ENCODE assay signal across 8 mouse cellular contexts in genomic region chr6:134926803-134927594, GRCm38 (mm10). TPM values are rescaled to one million over a fixed set of nuclear protein-coding genes. Genes with fewer than 3 reads are reported as not detected.
DNase-seq lines count a peak whose midpoint lies in the region; ATAC-seq and TF ChIP-seq lines count a peak whose summit lies in the region.

No protein-coding gene starts in this region.

- WGBS in embryonic facial prominence, embryonic 14.5 days: under 1% methylated on average over 61 of the region's 63 CpGs
- WGBS in heart, embryonic 14.5 days: under 1% methylated on average over 63 of the region's 63 CpGs
- WGBS in lung, embryonic 15.5 days: under 1% methylated on average over 63 of the region's 63 CpGs
- WGBS in neural tube, embryonic 15.5 days: under 1% methylated on average over 63 of the region's 63 CpGs

- TF ChIP-seq POLR2A in ES-Bruce4 (IDR thresholded peaks at IDR 0.05; ENCODE audit: insufficient read depth, low read length): no peak

- no peaks in the 10 kb centered on the region for H3K27me3 ChIP-seq in ES-Bruce4 (ENCODE audit: control insufficient read depth, insufficient read depth, low read length, poor library complexity, severe bottlenecking)
- no peaks in the 10 kb centered on the region for H3K27me3 ChIP-seq in embryonic facial prominence, embryonic 14.5 days (replicated peaks; ENCODE audit: control insufficient read depth, insufficient read depth, low read length)
- H3K27me3 ChIP-seq in heart, embryonic 14.5 days (ENCODE audit: control insufficient read depth, insufficient read depth, low read length): no peaks in the 10 kb centered on the region
- H3K27me3 ChIP-seq in lung, embryonic 15.5 days: no peaks in the 10 kb centered on the region
- H3K27me3 ChIP-seq in neural tube, embryonic 15.5 days (replicated peaks): no peaks in the 10 kb centered on the region

- no peak for TF ChIP-seq CTCF in ES-Bruce4 (IDR thresholded peaks at IDR 0.05; ENCODE audit: low read depth, low read length)

- H3K27ac ChIP-seq in ES-Bruce4 (ENCODE audit: insufficient read depth, low read length): peak overlapping the region; percentile 88
- peak overlapping the region; percentile 99 for H3K27ac ChIP-seq in embryonic facial prominence, embryonic 14.5 days (replicated peaks; ENCODE audit: low read depth, low read length)
- peak overlapping the region; percentile 99 to 100 for H3K27ac ChIP-seq in heart, embryonic 14.5 days (replicated peaks in 1 of 2; ENCODE audit: control insufficient read depth in 1 of 2, insufficient read depth in 1 of 2, low read depth in 2 of 2, low read length in 2 of 2)
- peak overlapping the region; percentile 99 for H3K27ac ChIP-seq in lung, embryonic 15.5 days
- peak overlapping the region; percentile 89 for H3K27ac ChIP-seq in neural tube, embryonic 15.5 days (replicated peaks)

- H3K4me2 ChIP-seq in embryonic facial prominence, embryonic 14.5 days (ENCODE audit: low read depth, low read length): peak overlapping the region; percentile 94
- H3K4me2 ChIP-seq in heart, embryonic 14.5 days (ENCODE audit: low read length): peak overlapping the region; percentile 81
- peak overlapping the region; percentile 65 for H3K4me2 ChIP-seq in lung, embryonic 15.5 days
- H3K4me2 ChIP-seq in neural tube, embryonic 15.5 days: peak overlapping the region; percentile 91

- H3K9me3 ChIP-seq in ES-Bruce4 (replicated peaks; ENCODE audit: control insufficient read depth, insufficient read depth, low read length, poor library complexity, severe bottlenecking): no peaks in the 10 kb centered on the region
- H3K9me3 ChIP-seq in embryonic facial prominence, embryonic 14.5 days (ENCODE audit: control insufficient read depth, low read length): no peaks in the 10 kb centered on the region
- H3K9me3 ChIP-seq in heart, embryonic 14.5 days (ENCODE audit: control insufficient read depth, low read length): no peaks in the 10 kb centered on the region
- H3K9me3 ChIP-seq in lung, embryonic 15.5 days: no peaks in the 10 kb centered on the region
- H3K9me3 ChIP-seq in neural tube, embryonic 15.5 days (replicated peaks): no peaks in the 10 kb centered on the region

- peaks cover 11% of the 10 kb centered on the region; the same call in 1 of the 2 replicates for H3K36me3 ChIP-seq in ES-Bruce4 (ENCODE audit: control insufficient read depth, insufficient read depth, low read length, poor library complexity, severe bottlenecking)
- H3K36me3 ChIP-seq in embryonic facial prominence, embryonic 14.5 days (ENCODE audit: control insufficient read depth, insufficient read depth, low read length): peaks cover 5% of the 10 kb centered on the region; the same call in 1 of the 2 replicates
- peaks cover 18% of the 10 kb centered on the region for H3K36me3 ChIP-seq in heart, embryonic 14.5 days (ENCODE audit: control insufficient read depth, insufficient read depth, low read length)
- H3K36me3 ChIP-seq in lung, embryonic 15.5 days: no peaks in the 10 kb centered on the region
- no peaks in the 10 kb centered on the region for H3K36me3 ChIP-seq in neural tube, embryonic 15.5 days

- no peaks in the 10 kb centered on the region for H3K4me1 ChIP-seq in ES-Bruce4 (ENCODE audit: control insufficient read depth, insufficient read depth, low read length)
- H3K4me1 ChIP-seq in embryonic facial prominence, embryonic 14.5 days (ENCODE audit: control insufficient read depth, insufficient read depth, low read length): peaks cover 22% of the 10 kb centered on the region
- peaks cover 7 to 32% of the 10 kb centered on the region in 2 experiments for H3K4me1 ChIP-seq in heart, embryonic 14.5 days (ENCODE audit: control insufficient read depth in 2 of 2, insufficient read depth in 2 of 2, low read length in 2 of 2)
- peaks cover 49% of the 10 kb centered on the region for H3K4me1 ChIP-seq in lung, embryonic 15.5 days
- peaks cover 42% of the 10 kb centered on the region for H3K4me1 ChIP-seq in neural tube, embryonic 15.5 days

- H3K4me3 ChIP-seq in ES-Bruce4 (ENCODE audit: low read depth, low read length): peak overlapping the region; percentile 63
- peak overlapping the region; percentile 61 for H3K4me3 ChIP-seq in embryonic facial prominence, embryonic 14.5 days (ENCODE audit: low read depth, low read length)
- H3K4me3 ChIP-seq in heart, embryonic 14.5 days (ENCODE audit: control insufficient read depth in 1 of 2, insufficient read depth in 1 of 2, low read depth in 1 of 2, low read length in 2 of 2): peak overlapping the region; percentile 68
- peak overlapping the region; percentile 50 for H3K4me3 ChIP-seq in lung, embryonic 15.5 days
- H3K4me3 ChIP-seq in neural tube, embryonic 15.5 days (replicated peaks): peak overlapping the region; percentile 67

- peak; percentile 16; the same call in 1 of the 2 replicates for ATAC-seq in embryonic facial prominence, embryonic 14.5 days (ENCODE audit: low read depth)
- ATAC-seq in heart, embryonic 14.5 days (ENCODE audit: insufficient number of reproducible peaks, insufficient read depth, low FRiP score, low read depth): peak; percentile 28; the same call in 1 of the 2 replicates
- ATAC-seq in lung, embryonic 15.5 days (ENCODE audit: borderline replicate concordance, extremely low read depth, low FRiP score, low TSS enrichment): peak; percentile 6; the same call in 1 of the 2 replicates
- peak; percentile 26; the same call in 1 of the 2 replicates for ATAC-seq in neural tube, embryonic 15.5 days (ENCODE audit: low FRiP score)

- peak overlapping the region; percentile 90 for H3K9ac ChIP-seq in ES-Bruce4 (ENCODE audit: low read depth, poor library complexity, severe bottlenecking)
- H3K9ac ChIP-seq in embryonic facial prominence, embryonic 14.5 days (ENCODE audit: low read depth, low read length): peak overlapping the region; percentile 87
- H3K9ac ChIP-seq in heart, embryonic 14.5 days (ENCODE audit: low read length): peak overlapping the region; percentile 96
- H3K9ac ChIP-seq in lung, embryonic 15.5 days: peak overlapping the region; percentile 72
- H3K9ac ChIP-seq in neural tube, embryonic 15.5 days (replicated peaks): peak overlapping the region; percentile 61

- DNase-seq in adrenal gland, postnatal 14 days: peak; percentile 85
- peak; percentile 71 for DNase-seq in embryonic facial prominence, embryonic 14.5 days (ENCODE audit: low spot score)
- peak; percentile 78 for DNase-seq in kidney, postnatal 10 days
- peak; percentile 60 for DNase-seq in urinary bladder, postnatal 25 days (ENCODE audit: low spot score)

- no peak for TF ChIP-seq EP300 in ES-Bruce4 (IDR thresholded peaks at IDR 0.05; ENCODE audit: insufficient read depth, low read depth, low read length)

RNA-seq across cellular contexts. Expression of gene Cdkn1b, which starts 6.8 kb away (rescaled TPM):
- polyA plus RNA-seq in ES-Bruce4 (2011; ENCODE audit: insufficient read depth, insufficient read length, low read depth, missing spikeins): 37.2 and 38.4 TPM in 2 replicates
- total RNA-seq in adrenal gland, postnatal 14 days (2021): 42.8 and 48.0 TPM in 2 replicates
- 17.3 and 17.6 TPM in 2 replicates for polyA plus RNA-seq in embryonic facial prominence, embryonic 14.5 days (2014; fragmentation: Nextera tagmentation; extraction: Ambion mirVana)
- polyA plus RNA-seq in heart, embryonic 14.5 days (2014; fragmentation: Nextera tagmentation; extraction: Ambion mirVana): 16.3 and 21.0 TPM in 2 replicates
- polyA plus RNA-seq in lung, embryonic 15.5 days (2015; fragmentation: Nextera tagmentation; extraction: Ambion mirVana): 18.4 and 19.3 TPM in 2 replicates
- 15.7 and 17.3 TPM in 2 replicates for polyA plus RNA-seq in neural tube, embryonic 15.5 days (2015; fragmentation: Nextera tagmentation; extraction: Ambion mirVana)

RNA-seq across cellular contexts. Expression of gene Gpr19, which starts 28.6 kb away (rescaled TPM):
- polyA plus RNA-seq in ES-Bruce4 (2011; ENCODE audit: insufficient read depth, insufficient read length, low read depth, missing spikeins): 26.3 and 26.8 TPM in 2 replicates
- total RNA-seq in adrenal gland, postnatal 14 days (2021): 10.0 and 11.8 TPM in 2 replicates
- polyA plus RNA-seq in embryonic facial prominence, embryonic 14.5 days (2014; fragmentation: Nextera tagmentation; extraction: Ambion mirVana): 8.0 and 8.8 TPM in 2 replicates
- polyA plus RNA-seq in heart, embryonic 14.5 days (2014; fragmentation: Nextera tagmentation; extraction: Ambion mirVana): 9.1 TPM in 2 replicates
- 9.6 and 10.7 TPM in 2 replicates for polyA plus RNA-seq in lung, embryonic 15.5 days (2015; fragmentation: Nextera tagmentation; extraction: Ambion mirVana)
- polyA plus RNA-seq in neural tube, embryonic 15.5 days (2015; fragmentation: Nextera tagmentation; extraction: Ambion mirVana): 31.2 and 37.0 TPM in 2 replicates

RNA-seq across cellular contexts. Expression of gene Apold1, which starts 54.5 kb away (rescaled TPM):
- 0.39 and 0.49 TPM in 2 replicates for polyA plus RNA-seq in ES-Bruce4 (2011; ENCODE audit: insufficient read depth, insufficient read length, low read depth, missing spikeins)
- total RNA-seq in adrenal gland, postnatal 14 days (2021): 12.0 and 18.0 TPM in 2 replicates
- 5.4 and 5.5 TPM in 2 replicates for polyA plus RNA-seq in embryonic facial prominence, embryonic 14.5 days (2014; fragmentation: Nextera tagmentation; extraction: Ambion mirVana)
- 8.6 and 9.1 TPM in 2 replicates for polyA plus RNA-seq in heart, embryonic 14.5 days (2014; fragmentation: Nextera tagmentation; extraction: Ambion mirVana)
- polyA plus RNA-seq in lung, embryonic 15.5 days (2015; fragmentation: Nextera tagmentation; extraction: Ambion mirVana): 1.5 and 1.7 TPM in 2 replicates
- polyA plus RNA-seq in neural tube, embryonic 15.5 days (2015; fragmentation: Nextera tagmentation; extraction: Ambion mirVana): 4.0 and 4.1 TPM in 2 replicates

Comparison
In these comparisons a context has a peak if more than half of its experiments do, and no peak if none do; other contexts are left out.
1. Peak in every context shown above with its lines: DNase-seq, ATAC-seq, H3K4me3 ChIP-seq and H3K27ac ChIP-seq.